Mouse (Mus musculus) cerebellum, postnatal 14 days (tissue): ENCODE measurements at regions not wholly inside any gene's neighbourhood (a gene's known extent, or its start where the extent isn't known, plus 50 kb on each side); places are given as distances from the start of the nearest gene placed in this dataset.

Experiments
- DNase-seq, 2 experiments: peaks; one replicate each; pipeline ENCODE4 v3.0.0; 2021; ENCODE audit warnings: mixed read lengths in 2 of 2

- DNase-seq: no peak
Measured at GRCm38 (mm10) chr12:73446148-73446547, 100.0 kb downstream of the Tmem30b start.

- DNase-seq: no peak
Measured at GRCm38 (mm10) chr12:73445562-73445961, 100.6 kb downstream of the Tmem30b start.

DNA sequence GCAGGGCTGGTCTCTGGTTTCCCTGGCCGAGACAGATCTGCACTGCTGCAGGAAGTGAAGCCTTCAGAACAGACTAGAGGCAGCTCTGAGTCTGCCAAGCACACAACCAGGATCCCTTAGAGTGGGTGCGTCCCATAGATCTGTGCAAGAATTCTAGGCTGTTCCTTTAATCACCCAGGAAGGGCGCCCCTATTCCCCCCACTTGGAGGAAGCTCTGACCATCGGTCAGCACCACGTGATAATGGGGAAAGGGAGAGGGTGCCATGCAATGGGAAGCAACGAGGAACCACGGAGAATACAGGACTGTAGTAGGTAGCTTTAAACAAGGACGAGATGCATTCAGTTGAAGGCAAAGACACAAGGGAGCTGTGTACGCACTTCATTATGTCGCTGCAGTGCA is 101.1 kb downstream of the Tmem30b start:
- no peak for DNase-seq

GRCm38 (mm10) chr12:73441326-73441725 is 104.9 kb downstream of the Tmem30b start:
- no peak for DNase-seq

DNA sequence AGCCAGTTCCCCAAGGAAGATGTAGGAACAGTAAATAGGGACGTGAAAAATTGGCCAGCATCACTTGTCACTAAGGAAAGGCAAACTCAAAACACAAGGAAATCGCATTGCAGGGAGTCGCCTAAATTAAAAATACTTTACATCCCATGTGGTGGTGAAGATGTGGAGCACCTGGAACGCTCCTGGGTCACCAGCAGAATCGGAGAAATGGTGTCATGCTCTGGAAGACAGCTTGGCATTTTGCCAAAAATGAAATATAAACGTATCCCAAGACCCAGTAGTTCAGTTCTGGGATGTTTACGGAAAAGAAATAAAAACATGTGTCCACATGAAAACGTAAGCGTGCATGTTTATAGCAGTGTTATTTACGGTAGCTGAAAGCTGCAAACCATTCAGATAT is 111.5 kb downstream of the Tmem30b start:
- no peak for DNase-seq

- DNase-seq: no peak
Measured at GRCm38 (mm10) chr12:73432546-73432945, 113.6 kb downstream of the Tmem30b start.

DNA sequence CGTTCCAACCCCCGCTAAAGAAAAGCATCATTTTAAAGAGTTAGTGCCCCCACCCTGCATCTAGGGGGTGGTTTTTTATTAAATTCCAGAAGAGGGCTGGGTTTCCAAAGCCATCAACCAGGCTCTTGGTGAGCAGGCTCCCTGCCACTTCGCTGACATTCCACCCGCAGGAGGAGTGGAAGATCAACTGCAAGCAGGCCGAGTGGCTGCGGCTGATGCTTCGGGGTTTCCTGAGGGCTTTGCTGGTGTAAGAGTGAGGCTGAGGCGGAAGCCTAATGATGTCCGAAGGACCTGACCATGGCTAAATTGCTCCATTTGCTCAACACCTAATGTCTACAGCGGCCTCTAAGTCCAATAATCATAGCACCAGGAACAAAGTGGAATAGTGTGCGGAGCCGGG is 118.0 kb downstream of the Tmem30b start:
- DNase-seq: no peak

DNA sequence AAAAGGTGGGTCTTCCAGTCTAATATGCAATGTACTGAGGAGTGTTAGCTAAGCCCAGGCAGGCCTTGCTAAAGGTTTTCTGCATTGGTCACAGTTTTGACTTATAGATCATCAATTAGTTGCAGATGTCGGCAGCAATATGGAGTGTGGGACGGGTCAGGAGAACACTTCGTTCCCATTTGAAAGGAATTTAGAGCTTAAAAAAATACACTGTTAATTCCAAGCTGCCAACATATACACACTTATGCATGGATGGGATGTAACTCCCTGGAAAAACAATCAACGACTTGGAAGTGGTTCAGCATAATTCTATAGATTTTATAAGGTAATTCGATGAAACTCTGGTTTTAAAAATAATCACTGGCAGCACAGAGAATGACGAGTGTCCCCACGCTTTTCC is 121.4 kb downstream of the Tmem30b start:
- DNase-seq: no peak

DNA sequence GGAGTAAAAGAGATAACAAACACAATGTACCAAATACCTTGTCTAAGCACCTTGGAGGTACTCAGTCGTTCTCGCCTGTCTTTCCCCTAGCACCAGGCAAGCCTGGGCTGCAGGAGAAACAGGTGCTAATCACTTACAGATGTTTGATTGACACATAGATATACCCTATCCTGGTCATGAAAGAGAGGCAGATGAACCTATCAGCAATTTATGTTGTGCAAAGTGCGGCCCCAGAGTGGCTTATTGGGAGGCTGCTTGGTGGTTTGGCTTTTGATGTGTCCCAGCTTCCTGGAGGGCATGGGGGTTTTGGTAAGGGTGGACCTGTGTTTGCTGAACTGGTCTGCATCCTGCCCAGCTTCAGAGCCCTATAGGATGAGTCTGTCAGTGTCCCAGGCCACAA is 129.1 kb downstream of the Tmem30b start:
- DNase-seq: no peak

DNA sequence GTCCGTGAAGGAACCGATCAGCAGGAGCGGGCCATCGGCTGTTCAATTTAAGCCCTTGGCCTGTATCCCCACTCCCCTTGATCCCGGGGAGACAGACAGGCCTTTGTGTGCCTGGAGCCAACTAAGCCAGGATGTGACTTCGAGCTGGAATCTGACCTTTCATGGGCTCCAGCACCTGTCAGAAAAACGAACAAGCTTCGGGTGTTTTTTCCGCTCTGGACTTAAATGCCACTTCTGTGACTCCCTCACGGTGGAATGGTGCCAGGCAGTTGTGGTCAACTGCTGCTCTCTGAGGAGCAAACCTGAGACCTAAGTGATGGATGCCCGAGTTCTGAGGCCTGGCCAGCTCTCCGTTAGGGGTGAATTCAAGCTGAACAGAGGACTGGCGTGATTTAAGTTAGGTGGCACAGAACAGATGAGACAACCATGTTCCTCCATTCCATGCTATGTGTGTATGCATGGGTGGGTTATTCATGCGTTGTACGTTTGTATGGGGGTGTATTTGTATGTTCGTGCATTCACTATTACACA is 129.8 kb downstream of the Tmem30b start:
- peak in 1 of 2 experiments; percentile 32 for DNase-seq

GRCm38 (mm10) chr12:73415856-73416366 is 129.3 kb downstream of the Slc38a6 start:
- DNase-seq: no peak

GRCm38 (mm10) chr12:73413439-73414196 is 127.0 kb downstream of the Slc38a6 start:
- peak in 1 of 2 experiments; percentile 31 for DNase-seq

GRCm38 (mm10) chr12:73412500-73412899 is 125.9 kb downstream of the Slc38a6 start:
- no peak for DNase-seq

GRCm38 (mm10) chr12:73410924-73411323 is 124.3 kb downstream of the Slc38a6 start:
- peak; percentile 39 to 58 for DNase-seq

GRCm38 (mm10) chr12:73409481-73410085 is 123.0 kb downstream of the Slc38a6 start:
- peak; percentile 54 to 67 for DNase-seq

GRCm38 (mm10) chr12:73408614-73409013 is 122.0 kb downstream of the Slc38a6 start:
- DNase-seq: peak; percentile 31 to 57

- DNase-seq: no peak
Measured at GRCm38 (mm10) chr12:73408165-73408564, 121.6 kb downstream of the Slc38a6 start.

GRCm38 (mm10) chr12:73406556-73407087 is 120.0 kb downstream of the Slc38a6 start:
- DNase-seq: no peak

GRCm38 (mm10) chr12:73405583-73405982 is 119.0 kb downstream of the Slc38a6 start:
- DNase-seq: no peak

- DNase-seq: no peak
Measured at GRCm38 (mm10) chr12:73405106-73405505, 118.5 kb downstream of the Slc38a6 start.

DNA sequence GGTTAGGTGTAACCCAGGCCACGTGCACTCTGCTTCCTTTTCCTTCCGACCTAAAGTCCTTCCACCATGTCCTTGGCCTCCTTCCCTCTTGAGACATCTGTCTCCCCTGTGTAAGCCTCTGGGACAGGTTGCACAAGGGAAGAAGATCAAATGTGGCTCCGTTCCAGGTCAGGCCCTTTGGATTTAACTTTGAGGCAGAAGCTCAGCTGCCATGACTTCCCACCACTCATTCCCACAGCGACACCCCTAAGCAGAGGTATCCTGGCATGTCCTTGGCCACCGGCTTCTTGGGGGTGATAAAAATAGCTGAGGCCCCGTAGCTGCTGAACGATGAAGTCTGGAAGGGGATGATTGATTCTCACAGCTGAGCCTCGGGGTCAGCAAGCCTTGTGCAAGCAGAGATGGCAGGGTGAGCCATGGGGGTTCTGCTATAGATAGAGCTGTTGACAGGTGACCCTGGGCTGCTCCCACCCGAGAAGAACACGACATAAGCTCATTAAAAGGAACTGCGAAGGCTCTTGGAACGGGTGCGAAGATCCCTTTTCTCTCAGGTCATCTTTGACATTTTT is 117.4 kb downstream of the Slc38a6 start:
- DNase-seq: no peak
